Comparison of ENCODE assay signal across 8 mouse cellular contexts in genomic region chr19:61225526-61226400, GRCm38 (mm10). TPM values are rescaled to one million over a fixed set of nuclear protein-coding genes. Genes with fewer than 3 reads are reported as not detected.
DNase-seq lines count a peak whose midpoint lies in the region; ATAC-seq lines count a peak whose summit lies in the region.

No protein-coding gene starts in this region.

- no peaks in the 10 kb centered on the region for H3K4me1 ChIP-seq in hindbrain, embryonic 11.5 days (replicated peaks; ENCODE audit: control insufficient read depth, insufficient read depth, low read length)
- H3K4me1 ChIP-seq in lung, embryonic 16.5 days (replicated peaks; ENCODE audit: control insufficient read depth, insufficient read depth, low read length), result no peaks in the 10 kb centered on the region

- no peak overlapping the region for H3K27ac ChIP-seq in hindbrain, embryonic 11.5 days (ENCODE audit: low read depth, low read length)
- H3K27ac ChIP-seq in lung, embryonic 16.5 days (ENCODE audit: low read length), result peak overlapping the region; percentile 90

- H3K4me3 ChIP-seq in hindbrain, embryonic 11.5 days (ENCODE audit: low read depth, low read length), result peak overlapping the region; percentile 60
- H3K4me3 ChIP-seq in lung, embryonic 16.5 days (ENCODE audit: low read length), result peak overlapping the region; percentile 63

- DNase-seq in R1 (ENCODE audit: low read depth, low spot score), result peak; percentile 98
- peak; percentile 87 for DNase-seq in cerebellum, adult 9-11 months
- peak; percentile 84 for DNase-seq in forelimb bud, embryonic 11.5 days (ENCODE audit: low read depth, low spot score)
- DNase-seq in hindbrain, embryonic 11.5 days (ENCODE audit: low spot score), result peak; percentile 90
- DNase-seq in layer of hippocampus, postnatal 10 days (ENCODE audit: low spot score in 2 of 2), result peak; percentile 69 to 91
- peak; percentile 84 for DNase-seq in retina, adult 2 months (ENCODE audit: low read depth, low spot score)
- peak; percentile 69 for DNase-seq in thymus, postnatal 14 days

- H3K9me3 ChIP-seq in hindbrain, embryonic 11.5 days (ENCODE audit: control insufficient read depth, low read length), result no peaks in the 10 kb centered on the region
- H3K9me3 ChIP-seq in lung, embryonic 16.5 days (ENCODE audit: control insufficient read depth, low read length), result peaks cover 7% of the 10 kb centered on the region

- no peaks in the 10 kb centered on the region for H3K36me3 ChIP-seq in hindbrain, embryonic 11.5 days (ENCODE audit: control insufficient read depth, insufficient read depth, low read length)
- no peaks in the 10 kb centered on the region for H3K36me3 ChIP-seq in lung, embryonic 16.5 days (ENCODE audit: control insufficient read depth, insufficient read depth, low read length)

- WGBS in hindbrain, embryonic 11.5 days, result 7% methylated on average over 70 of the region's 70 CpGs
- WGBS in lung, embryonic 16.5 days, result 6% methylated on average over 60 of the region's 70 CpGs

- H3K27me3 ChIP-seq in hindbrain, embryonic 11.5 days (ENCODE audit: control insufficient read depth, insufficient read depth, low read length), result no peaks in the 10 kb centered on the region
- H3K27me3 ChIP-seq in lung, embryonic 16.5 days (ENCODE audit: control insufficient read depth, insufficient read depth, low read depth, low read length), result no peaks in the 10 kb centered on the region

- 0 out of 2 replicates have a peak overlapping the region, but pooled peaks have one; percentile 5 for H3K9ac ChIP-seq in hindbrain, embryonic 11.5 days (ENCODE audit: low read depth, low read length)
- peak overlapping the region; percentile 59 for H3K9ac ChIP-seq in lung, embryonic 16.5 days (ENCODE audit: low read length)

- peak overlapping the region; percentile 57 for H3K4me2 ChIP-seq in hindbrain, embryonic 11.5 days (replicated peaks; ENCODE audit: low read depth, low read length)
- H3K4me2 ChIP-seq in lung, embryonic 16.5 days (ENCODE audit: low read depth, low read length), result peak overlapping the region; percentile 75

- peak; percentile 55 for ATAC-seq in hindbrain, embryonic 11.5 days (ENCODE audit: low FRiP score)
- peak; percentile 65 for ATAC-seq in lung, embryonic 16.5 days (ENCODE audit: low read depth)

RNA-seq across cellular contexts. Expression of gene Csf2ra, which starts 2.5 kb away (rescaled TPM):
- polyA plus RNA-seq in hindbrain, embryonic 11.5 days (2014; fragmentation: Nextera tagmentation; extraction: Ambion mirVana), result 15.6 and 18.5 TPM in 2 replicates
- 10 to 100 TPM; 35.6 to 47.9 TPM for total RNA-seq in layer of hippocampus, postnatal 10 days (2021)
- polyA plus RNA-seq in lung, embryonic 16.5 days (2015; fragmentation: Nextera tagmentation; extraction: Ambion mirVana), result 31.0 and 33.4 TPM in 2 replicates

RNA-seq across cellular contexts. Expression of gene Gm6020, which starts 42.1 kb away (rescaled TPM):
- not detected in 2 replicates for polyA plus RNA-seq in hindbrain, embryonic 11.5 days (2014; fragmentation: Nextera tagmentation; extraction: Ambion mirVana)
- total RNA-seq in layer of hippocampus, postnatal 10 days (2021), result not detected
- not detected in 2 replicates for polyA plus RNA-seq in lung, embryonic 16.5 days (2015; fragmentation: Nextera tagmentation; extraction: Ambion mirVana)

RNA-seq across cellular contexts. Expression of gene Gm7102, which starts 49.7 kb away (rescaled TPM):
- 0.11 and 0.17 TPM in 2 replicates for polyA plus RNA-seq in hindbrain, embryonic 11.5 days (2014; fragmentation: Nextera tagmentation; extraction: Ambion mirVana)
- under 1 TPM in 1 of 2 experiments, not detected in 1; 0.27 TPM for total RNA-seq in layer of hippocampus, postnatal 10 days (2021)
- polyA plus RNA-seq in lung, embryonic 16.5 days (2015; fragmentation: Nextera tagmentation; extraction: Ambion mirVana), result 0.10 and 0.15 TPM in 2 replicates
